Mouse (Mus musculus): ENCODE results near the gene Mov10. TPM values are rescaled to one million over a fixed set of nuclear protein-coding genes. Genes with fewer than 3 reads are reported as not detected.
"Not testable (repeated sequence)": the region's sequence is repeated elsewhere in the genome, so short reads cannot be mapped to it uniquely, and the experiment has no call there.

The Mov10 gene
- total RNA-seq, 2 experiments from 2014 or later, result 8.0 to 10.5 TPM

DNA sequence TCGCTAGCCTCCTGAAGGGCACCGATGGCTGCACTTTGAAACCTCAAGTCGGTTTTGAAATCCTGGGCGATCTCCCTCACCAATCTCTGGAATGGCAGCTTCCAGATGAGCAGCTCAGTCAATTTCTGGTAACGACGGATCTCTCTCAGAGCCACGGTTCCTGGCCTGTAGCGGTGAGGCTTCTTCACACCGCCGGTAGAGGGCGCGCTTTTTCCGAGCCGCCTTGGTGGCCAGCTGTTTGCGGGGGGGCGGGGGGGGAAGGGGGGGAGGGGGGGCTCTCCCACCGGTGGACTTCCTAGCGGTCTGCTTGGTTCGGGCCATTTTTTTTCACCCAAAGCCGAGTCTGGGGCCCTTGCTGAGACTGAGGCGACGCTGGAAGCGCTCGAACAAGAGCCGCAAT, 65.5 kb downstream of the Mov10 start:
- DNase-seq (ENCODE audit: low spot score in 2 of 2); intact Hi-C loops (cut with DNase I): not testable (repeated sequence)

Other genes starting within 250 kb of the Mov10 start
- gene Slc16a1, start 179.9 kb downstream of the Mov10 start, total RNA-seq (2021), result 10 to 100 TPM; 23.0 to 23.2 TPM
- under 1 TPM; 0.43 to 0.76 TPM for gene Ppm1j, start 37.5 kb downstream of the Mov10 start, total RNA-seq (2021)
- gene Fam19a3, start 36.7 kb downstream of the Mov10 start, total RNA-seq (2021), result under 1 TPM in 1 of 2 experiments, not detected in 1; 0.09 TPM
- 10 to 100 TPM; 32.7 to 33.5 TPM for gene Rhoc, start 30.2 kb downstream of the Mov10 start, total RNA-seq (2021)
- gene St7l, start 45.4 kb upstream of the Mov10 start, total RNA-seq (2021), result 10 to 100 TPM; 33.0 to 39.3 TPM
- 10 to 100 TPM; 34.5 to 40.5 TPM for gene Capza1, start 45.9 kb upstream of the Mov10 start, total RNA-seq (2021)
- gene Wnt2b, start 143.4 kb upstream of the Mov10 start, total RNA-seq (2021), result 1 to 10 TPM; 2.5 to 2.8 TPM
- gene Cttnbp2nl, start 234.6 kb upstream of the Mov10 start, total RNA-seq (2021), result 10 to 100 TPM; 23.3 to 25.6 TPM
- gene 4930564D02Rik, start 248.3 kb upstream of the Mov10 start, total RNA-seq (2021), result not detected